Mouse (Mus musculus) layer of hippocampus, postnatal 36 days (tissue): ENCODE measurements around the gene Usp2. TPM values are rescaled to one million over a fixed set of nuclear protein-coding genes. Genes with fewer than 3 reads are reported as not detected.

ENCODE experiments used
- DNase-seq, 2 experiments: peaks; one replicate each; pipeline ENCODE4 v3.0.0; 2022
- total RNA-seq, 2 experiments: library from RNA; stranded (reverse); gene quantifications; 2 replicates each; pipeline ENCODE4 v1.2.3; 2021

The Usp2 gene
- total RNA-seq, 2 experiments from 2014 or later = 66.2 to 74.9 TPM

- no peak for DNase-seq
Observed at GRCm38 (mm10) chr9:44075996-44076763, 9.4 kb downstream of the Usp2 start.

DNA sequence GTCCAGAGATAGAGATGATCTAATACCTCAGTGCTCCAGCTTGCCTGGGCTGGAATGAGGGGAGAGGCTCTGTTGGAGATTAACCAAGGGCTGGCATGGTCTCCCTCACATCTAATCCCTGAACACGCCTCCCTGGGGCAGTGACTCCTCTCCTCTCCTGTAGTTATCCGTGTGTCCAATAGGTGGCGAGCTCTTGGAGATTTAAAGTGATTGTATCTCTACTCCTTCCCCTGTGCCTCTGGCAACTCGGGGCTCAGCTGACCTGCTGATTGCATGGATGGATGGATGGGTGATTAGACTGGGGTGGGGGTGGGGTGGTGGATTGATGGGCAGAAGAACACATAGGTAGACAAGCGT, 9.9 kb downstream of the Usp2 start:
- DNase-seq = peak in 1 of 2 experiments; percentile 55

DNA sequence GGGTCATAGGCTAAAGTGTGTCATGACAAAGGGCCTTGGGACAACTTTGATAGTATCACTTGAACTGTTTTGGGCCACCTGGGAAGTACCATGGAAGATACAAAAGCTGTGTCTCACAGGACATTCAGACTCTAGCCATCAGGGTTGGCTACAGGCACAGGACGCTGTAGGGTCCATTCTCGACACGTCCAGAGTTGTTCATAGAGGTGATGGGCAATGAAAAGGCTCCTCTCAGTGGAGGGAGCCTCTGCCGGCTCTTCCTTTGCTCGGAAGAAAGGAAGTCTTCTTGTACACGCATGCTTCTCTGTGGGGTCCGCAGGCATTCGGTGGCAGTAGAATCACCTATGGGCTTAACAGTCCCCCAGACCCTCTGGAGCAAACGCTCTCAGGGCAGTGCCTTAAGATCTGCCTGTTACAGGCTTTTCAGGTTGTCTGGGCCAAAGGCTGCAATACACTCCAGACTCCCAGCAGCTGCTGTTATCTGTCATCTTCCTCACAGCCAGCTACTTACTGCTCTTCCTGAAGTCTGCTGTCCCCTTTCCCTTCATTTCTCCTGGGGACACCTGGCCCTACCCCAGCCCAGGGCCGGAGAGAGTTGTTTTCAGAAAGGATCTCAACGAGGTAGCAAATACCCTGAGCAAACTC, 10.6 kb downstream of the Usp2 start:
- DNase-seq = no peak

DNA sequence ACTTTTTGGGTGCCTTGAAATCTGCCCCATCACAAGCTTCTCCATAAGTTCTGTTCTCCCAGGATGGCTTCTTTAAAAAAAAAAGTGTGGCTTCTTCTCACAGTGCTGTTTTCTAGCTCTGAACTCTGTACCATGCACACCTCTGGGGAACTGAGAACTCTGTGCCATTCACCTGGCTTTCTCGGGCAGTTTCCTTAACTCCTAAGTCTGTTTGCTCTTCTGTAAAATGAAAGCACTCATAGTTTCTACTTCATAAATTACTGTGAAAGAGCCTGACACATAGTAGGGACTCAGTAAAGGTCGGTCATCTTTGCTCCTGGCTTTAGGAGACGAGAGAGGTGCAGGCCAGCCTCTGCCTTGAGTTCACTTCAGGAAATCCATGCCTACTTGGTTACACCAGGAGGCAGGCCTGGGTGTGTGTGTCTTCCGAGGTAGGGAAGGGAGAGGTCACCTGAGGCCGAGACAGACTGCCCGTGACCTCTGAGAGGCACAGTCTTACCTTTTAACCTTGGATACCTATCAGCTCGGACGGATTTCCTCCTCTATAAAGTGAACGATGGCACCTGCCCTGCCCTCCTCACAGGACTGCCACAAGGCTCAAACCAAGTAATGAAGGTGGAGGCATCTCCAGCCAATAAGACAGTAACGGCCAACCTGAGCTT, 11.4 kb downstream of the Usp2 start:
- no peak for DNase-seq

DNA sequence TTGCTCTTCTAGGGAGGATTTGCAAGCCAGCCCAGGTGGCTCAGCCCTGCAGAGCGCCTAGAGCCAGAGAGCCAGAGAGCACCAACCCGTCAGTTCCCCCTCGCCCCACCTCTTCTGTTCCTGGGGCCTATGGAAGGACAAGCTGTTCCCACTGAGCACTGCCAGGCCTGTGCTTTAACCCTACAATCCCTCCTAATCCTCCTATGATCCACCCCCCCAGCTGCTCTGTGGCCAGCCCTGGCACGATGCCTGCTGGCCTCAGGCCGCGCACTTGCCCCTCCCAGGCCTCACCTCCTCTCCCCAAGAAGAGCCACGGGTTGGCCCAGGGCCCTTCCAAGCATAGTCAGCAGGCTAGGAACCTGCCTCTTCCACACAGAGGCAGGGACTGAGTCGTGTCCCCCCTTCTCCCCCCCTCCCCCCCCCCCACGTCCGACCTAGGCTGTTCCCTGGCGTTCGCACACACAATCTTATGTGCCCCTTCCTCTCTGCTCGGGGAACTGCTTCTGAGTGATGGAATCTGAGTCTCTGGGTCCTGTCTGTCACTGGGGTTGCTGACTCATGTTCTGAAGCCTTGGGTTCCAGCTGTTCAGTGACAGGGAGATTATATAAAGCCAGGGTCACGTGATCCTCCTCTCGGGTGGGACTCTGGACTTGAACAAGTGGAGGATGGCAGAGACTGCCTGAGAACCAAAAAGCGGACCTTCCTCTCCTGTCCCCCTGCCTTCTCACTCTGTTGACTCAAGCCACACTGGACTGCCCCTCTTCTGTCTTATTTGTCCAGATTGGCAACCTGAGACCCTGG, 12.3 kb downstream of the Usp2 start:
- peak; percentile 72 for DNase-seq

DNA sequence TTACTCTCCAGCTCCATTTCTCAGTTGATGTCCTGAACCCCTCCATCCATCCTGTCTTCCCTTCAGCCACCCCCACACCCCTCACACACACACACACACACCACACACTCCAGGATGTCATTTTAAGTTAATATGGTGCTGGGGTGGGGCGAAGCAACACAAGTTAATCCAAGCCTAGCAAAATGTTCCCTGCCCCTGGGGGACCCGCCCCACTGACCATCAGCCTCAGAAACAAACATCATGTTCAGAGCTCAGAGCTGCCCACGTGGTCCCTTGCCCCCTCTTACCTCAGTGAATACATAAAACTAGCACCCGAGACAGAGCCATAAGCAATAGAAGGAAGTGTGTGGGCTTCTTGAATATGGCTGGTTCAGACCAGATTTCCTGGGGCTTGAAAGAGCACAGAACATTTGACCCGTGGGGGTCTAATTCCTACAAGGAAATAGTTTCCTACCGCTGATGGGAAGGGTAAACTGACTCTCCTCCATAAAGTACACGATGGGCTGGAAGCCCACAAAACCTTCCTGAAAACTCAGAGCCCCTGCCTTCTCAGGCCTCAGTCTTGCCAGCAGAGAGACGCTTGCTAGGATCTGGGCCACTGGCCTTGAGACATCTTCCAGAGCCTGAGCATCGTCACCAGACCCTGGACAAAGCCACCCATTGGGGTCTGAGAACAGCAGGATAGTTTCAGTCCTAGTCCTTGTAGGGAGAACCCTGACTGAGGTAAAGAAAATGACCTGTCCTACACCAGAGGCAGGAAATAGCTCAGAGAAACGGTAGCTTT, 13.4 kb downstream of the Usp2 start:
- no peak for DNase-seq

DNA sequence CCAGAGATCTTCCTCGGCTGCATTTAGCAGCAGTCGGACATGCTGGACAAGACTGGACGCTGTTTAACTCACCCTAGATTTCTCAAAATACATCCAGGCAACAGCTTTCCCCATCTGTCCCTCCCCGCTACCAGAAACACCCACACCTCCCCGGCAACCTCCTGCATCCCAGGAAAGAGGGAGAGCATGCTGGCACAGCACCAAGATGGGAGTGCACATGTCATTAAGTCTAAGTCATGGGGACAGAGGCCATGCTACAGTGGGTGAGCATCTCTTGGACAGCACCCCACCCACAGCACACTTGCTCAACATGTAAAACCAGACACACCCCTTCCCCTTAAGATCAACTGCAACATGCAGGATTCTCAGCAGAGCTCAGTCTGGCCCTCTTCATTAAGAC, 14.1 kb downstream of the Usp2 start:
- peak in 1 of 2 experiments; percentile 52 for DNase-seq

GRCm38 (mm10) chr9:44081581-44081980, 14.8 kb downstream of the Usp2 start:
- DNase-seq = no peak

DNA sequence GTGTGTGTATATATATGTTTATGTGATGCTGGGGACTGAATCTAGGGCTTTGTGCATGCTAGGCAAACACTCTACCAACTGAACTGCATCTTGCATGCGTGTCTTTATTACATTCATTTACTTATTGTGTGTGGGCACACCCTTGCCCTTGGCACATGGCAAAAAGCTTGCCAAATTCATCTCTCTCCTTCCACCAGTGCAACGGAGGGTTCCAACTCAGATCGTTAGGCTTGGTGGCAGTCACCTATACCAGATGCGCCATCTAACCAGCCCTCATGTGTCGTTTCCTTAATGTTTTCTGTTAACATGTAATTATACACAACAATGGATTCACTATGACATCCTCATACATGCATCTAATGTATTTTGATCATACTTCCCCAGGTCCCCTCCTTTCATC, 15.4 kb downstream of the Usp2 start:
- DNase-seq = no peak

GRCm38 (mm10) chr9:44083392-44084121, 16.7 kb downstream of the Usp2 start:
- DNase-seq = peak in 1 of 2 experiments; percentile 62

DNA sequence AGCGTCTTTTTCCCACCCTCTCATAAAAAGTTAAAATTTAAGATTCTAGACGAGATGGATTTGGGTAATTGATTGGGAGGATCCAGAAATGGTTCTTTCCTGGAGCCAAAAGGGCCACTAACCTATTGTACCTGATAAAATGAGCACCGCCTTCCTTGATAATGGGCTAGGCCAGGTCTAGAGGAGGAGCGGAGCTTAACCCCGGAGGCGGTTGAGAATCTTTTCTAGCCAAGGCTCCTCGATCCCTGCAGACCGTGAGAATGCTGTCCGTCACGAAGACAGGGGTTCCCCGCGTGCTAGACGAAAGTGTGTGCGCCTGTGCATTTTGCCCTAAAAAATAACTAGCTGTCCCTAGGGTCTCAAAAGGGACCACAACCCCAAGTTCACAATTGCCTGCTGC, 17.4 kb downstream of the Usp2 start:
- DNase-seq = no peak

DNA sequence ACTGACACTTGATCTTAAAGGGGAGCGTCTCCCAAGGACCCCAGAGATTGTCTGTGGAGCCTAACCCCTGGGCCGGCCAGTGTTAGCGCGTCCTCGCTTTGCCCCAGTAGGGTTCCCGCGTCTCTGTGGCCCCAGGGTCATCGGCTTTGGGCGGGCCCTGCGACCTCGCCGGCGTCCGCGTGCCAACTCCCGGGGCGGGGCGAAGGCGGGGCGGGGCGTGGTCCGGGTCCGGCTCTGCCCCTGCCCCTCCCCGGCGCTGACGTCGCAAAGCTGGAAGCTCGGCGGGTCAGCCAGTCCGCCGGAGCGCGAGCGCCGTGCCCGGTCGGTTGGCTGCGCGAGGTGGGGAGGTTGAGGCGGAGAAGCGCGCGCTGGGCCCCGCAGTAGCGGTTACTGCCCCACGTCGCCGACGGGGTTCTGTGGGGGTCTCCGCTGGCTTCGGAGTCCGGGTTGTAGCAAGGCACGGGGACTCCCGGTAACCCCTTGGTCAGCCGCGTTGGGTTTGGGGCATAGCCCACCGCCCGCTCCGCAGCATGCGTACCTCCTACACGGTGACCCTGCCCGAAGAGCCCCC, 17.9 kb downstream of the Usp2 start:
- peak; percentile 91 to 92 for DNase-seq

GRCm38 (mm10) chr9:44085276-44085675, 18.5 kb downstream of the Usp2 start:
- DNase-seq = no peak

GRCm38 (mm10) chr9:44085741-44086665, 19.2 kb downstream of the Usp2 start:
- peak; percentile 76 to 79 for DNase-seq

- DNase-seq = no peak
Observed at GRCm38 (mm10) chr9:44086960-44087359, 20.1 kb downstream of the Usp2 start.

- DNase-seq = peak in 1 of 2 experiments; percentile 59
Observed at GRCm38 (mm10) chr9:44087761-44088455, 21.1 kb downstream of the Usp2 start.

DNA sequence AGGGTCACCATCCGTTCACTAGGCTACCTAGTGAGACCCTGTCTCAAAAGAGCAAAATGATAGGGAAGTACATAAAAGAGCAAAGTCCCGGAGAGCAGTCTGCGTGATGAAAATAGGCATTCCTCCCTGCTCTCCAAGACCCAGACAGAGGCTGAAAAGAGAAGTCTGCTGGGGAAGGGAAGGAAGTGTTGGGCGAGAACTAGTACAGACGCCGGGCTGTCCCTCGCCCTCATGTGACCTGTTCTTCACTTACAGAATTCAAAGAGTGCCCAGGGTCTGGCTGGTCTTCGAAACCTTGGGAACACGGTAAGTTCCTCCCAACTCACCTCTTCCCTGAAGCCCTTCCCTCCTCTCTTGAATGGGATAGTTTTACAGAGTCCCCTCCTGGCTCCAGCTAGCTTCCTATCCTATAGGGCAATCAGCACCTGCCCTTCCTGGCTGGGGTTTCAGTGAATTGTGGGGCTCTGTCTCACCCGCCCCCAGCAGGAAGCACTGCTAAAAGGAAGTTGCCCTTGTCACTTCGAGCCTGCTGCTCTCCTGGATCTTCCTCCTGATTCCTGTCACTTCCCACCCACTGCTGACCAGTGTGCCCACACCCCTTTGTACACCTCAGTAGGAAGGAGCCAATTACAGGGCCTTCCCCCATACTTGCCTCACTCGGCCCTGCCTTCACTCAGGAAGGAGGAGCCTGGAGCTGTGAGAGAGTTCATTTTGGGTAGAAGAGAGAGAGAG, 22.2 kb downstream of the Usp2 start:
- no peak for DNase-seq
